In genomic region chr2:106694567-106694885, GRCm38 (mm10) we compare ENCODE assay signal across 8 mouse cellular contexts. TPM values are rescaled to one million over a fixed set of nuclear protein-coding genes. Genes with fewer than 3 reads are reported as not detected.
DNase-seq lines count a peak whose midpoint lies in the region; ATAC-seq and TF ChIP-seq lines count a peak whose summit lies in the region.

No protein-coding gene starts in this region.

- TF ChIP-seq POLR2A in ES-Bruce4 (IDR thresholded peaks at IDR 0.05; ENCODE audit: insufficient read depth, low read length): no peak

- peak overlapping the region; percentile 94 for H3K4me3 ChIP-seq in heart, embryonic 12.5 days
- peak overlapping the region; percentile 95 for H3K4me3 ChIP-seq in ES-Bruce4 (ENCODE audit: low read depth, low read length)
- peak overlapping the region; percentile 93 for H3K4me3 ChIP-seq in forebrain, postnatal 0 days (ENCODE audit: low read depth, low read length)
- H3K4me3 ChIP-seq in liver, embryonic 15.5 days (replicated peaks): peak overlapping the region; percentile 59

- no peak for DNase-seq in heart, postnatal 4 days
- DNase-seq in forebrain, postnatal 0 days: peak; percentile 60
- DNase-seq in adrenal gland, postnatal 36 days: no peak
- DNase-seq in adrenal gland, adult 18-20 months (ENCODE audit: low spot score in 2 of 2): no peak
- no peak for DNase-seq in adrenal gland, postnatal 25 days

- H3K4me1 ChIP-seq in heart, embryonic 12.5 days (replicated peaks): peaks cover 18% of the 10 kb centered on the region; the same call in 1 of the 2 replicates
- no peaks in the 10 kb centered on the region for H3K4me1 ChIP-seq in ES-Bruce4 (ENCODE audit: control insufficient read depth, insufficient read depth, low read length)
- peaks cover 12% of the 10 kb centered on the region; the same call in 1 of the 2 replicates for H3K4me1 ChIP-seq in forebrain, postnatal 0 days (ENCODE audit: insufficient read depth)
- peaks cover 15% of the 10 kb centered on the region; the same call in 1 of the 2 replicates for H3K4me1 ChIP-seq in liver, embryonic 15.5 days (replicated peaks)

- no peaks in the 10 kb centered on the region for H3K27me3 ChIP-seq in heart, embryonic 12.5 days (replicated peaks)
- no peaks in the 10 kb centered on the region; the same call in 1 of the 2 replicates for H3K27me3 ChIP-seq in ES-Bruce4 (ENCODE audit: control insufficient read depth, insufficient read depth, low read length, poor library complexity, severe bottlenecking)
- no peaks in the 10 kb centered on the region for H3K27me3 ChIP-seq in forebrain, postnatal 0 days (ENCODE audit: insufficient read depth, low read length)
- H3K27me3 ChIP-seq in liver, embryonic 15.5 days: peaks cover 70% of the 10 kb centered on the region

- no peaks in the 10 kb centered on the region for H3K9me3 ChIP-seq in heart, embryonic 12.5 days (replicated peaks)
- no peaks in the 10 kb centered on the region for H3K9me3 ChIP-seq in ES-Bruce4 (replicated peaks; ENCODE audit: control insufficient read depth, insufficient read depth, low read length, poor library complexity, severe bottlenecking)
- no peaks in the 10 kb centered on the region for H3K9me3 ChIP-seq in forebrain, postnatal 0 days (ENCODE audit: low read length)
- H3K9me3 ChIP-seq in liver, embryonic 15.5 days (replicated peaks): no peaks in the 10 kb centered on the region

- no peak for TF ChIP-seq CTCF in ES-Bruce4 (IDR thresholded peaks at IDR 0.05; ENCODE audit: low read depth, low read length)
- TF ChIP-seq CTCF in forebrain, postnatal 0 days (IDR thresholded peaks at IDR 0.05; ENCODE audit: low read depth): no peak

- H3K4me2 ChIP-seq in heart, embryonic 12.5 days: peak overlapping the region; percentile 89
- H3K4me2 ChIP-seq in forebrain, postnatal 0 days (ENCODE audit: low read depth): peak overlapping the region; percentile 91
- H3K4me2 ChIP-seq in liver, embryonic 15.5 days: peak overlapping the region; percentile 81

- under 1% methylated on average over 10 of the region's 10 CpGs for WGBS in heart, embryonic 12.5 days
- WGBS in forebrain, postnatal 0 days: under 1% methylated on average over 10 of the region's 10 CpGs
- under 1% methylated on average over 10 of the region's 10 CpGs for WGBS in liver, embryonic 15.5 days (ENCODE audit: insufficient replicate concordance)

- no peak for ATAC-seq in heart, embryonic 12.5 days (ENCODE audit: insufficient number of reproducible peaks, low FRiP score)
- no peak for ATAC-seq in forebrain, postnatal 0 days
- ATAC-seq in liver, embryonic 15.5 days (ENCODE audit: insufficient read depth): no peak

- H3K36me3 ChIP-seq in heart, embryonic 12.5 days: peaks cover 4% of the 10 kb centered on the region
- H3K36me3 ChIP-seq in ES-Bruce4 (ENCODE audit: control insufficient read depth, insufficient read depth, low read length, poor library complexity, severe bottlenecking): no peaks in the 10 kb centered on the region
- H3K36me3 ChIP-seq in forebrain, postnatal 0 days (ENCODE audit: insufficient read depth): peaks cover 3% of the 10 kb centered on the region; the same call in 1 of the 2 replicates
- H3K36me3 ChIP-seq in liver, embryonic 15.5 days (replicated peaks): no peaks in the 10 kb centered on the region

- no peak for TF ChIP-seq EP300 in ES-Bruce4 (IDR thresholded peaks at IDR 0.05; ENCODE audit: insufficient read depth, low read depth, low read length)

- H3K9ac ChIP-seq in heart, embryonic 12.5 days: peak overlapping the region; percentile 96
- H3K9ac ChIP-seq in ES-Bruce4 (ENCODE audit: low read depth, poor library complexity, severe bottlenecking): peak overlapping the region; percentile 96
- H3K9ac ChIP-seq in forebrain, postnatal 0 days: peak overlapping the region; percentile 100
- 0 out of 2 replicates have a peak overlapping the region, but pooled peaks have one; percentile 18 for H3K9ac ChIP-seq in liver, embryonic 15.5 days

- H3K27ac ChIP-seq in heart, embryonic 12.5 days (ENCODE audit: poor library complexity, severe bottlenecking): peak overlapping the region; percentile 99
- H3K27ac ChIP-seq in ES-Bruce4 (ENCODE audit: insufficient read depth, low read length): no peak overlapping the region
- peak overlapping the region; percentile 99 for H3K27ac ChIP-seq in forebrain, postnatal 0 days (ENCODE audit: low read depth, low read length)
- H3K27ac ChIP-seq in liver, embryonic 15.5 days (replicated peaks): no peak overlapping the region

RNA-seq across cellular contexts. Expression of gene Mpped2, which starts 1.5 kb away (rescaled TPM):
- 114 and 117 TPM in 2 replicates for polyA plus RNA-seq in heart, embryonic 12.5 days (2016; fragmentation: Nextera tagmentation; extraction: Ambion mirVana)
- 10 to 100 TPM; 24.9 to 27.7 TPM for total RNA-seq in heart, postnatal 4 days (2021)
- polyA plus RNA-seq in ES-Bruce4 (2011; ENCODE audit: insufficient read depth, insufficient read length, low read depth, missing spikeins): 5.4 and 7.6 TPM in 2 replicates
- 63.6 and 65.4 TPM in 2 replicates for total RNA-seq in forebrain, postnatal 0 days (2014; rRNA removed)
- 104 TPM in 2 replicates for polyA plus RNA-seq in forebrain, postnatal 0 days (2015; fragmentation: Nextera tagmentation; extraction: Ambion mirVana)
- polyA plus RNA-seq in liver, embryonic 15.5 days (2015; fragmentation: Nextera tagmentation; extraction: Ambion mirVana): 2.1 and 2.9 TPM in 2 replicates
- total RNA-seq in adrenal gland, postnatal 36 days (2021): 10 to 100 TPM; 31.2 to 36.5 TPM
- 10 to 100 TPM; 18.3 to 21.9 TPM for total RNA-seq in adrenal gland, adult 18-20 months (2021)
- 39.5 and 47.2 TPM in 2 replicates for total RNA-seq in adrenal gland, postnatal 25 days (2021)

Comparison
In these comparisons a context has a peak if more than half of its experiments do, and no peak if none do; other contexts are left out.
1. H3K27ac ChIP-seq: peak in heart, embryonic 12.5 days (single experiment) and forebrain, postnatal 0 days (single experiment); none in ES-Bruce4 (single experiment) and liver, embryonic 15.5 days (single experiment).
2. H3K9ac ChIP-seq: peak in every context shown above with its lines; median percentile 100 in forebrain, postnatal 0 days; 96 in heart, embryonic 12.5 days; 96 in ES-Bruce4; 18 in liver, embryonic 15.5 days.
3. Peak in every context shown above with its lines, with median percentiles within 50 percentile points of each other: H3K4me2 ChIP-seq and H3K4me3 ChIP-seq.